Mouse (Mus musculus) hindbrain, embryonic 14.5 days (tissue): Measurements from ENCODE around the gene Hist1h4m. TPM values are rescaled to one million over a fixed set of nuclear protein-coding genes. Genes with fewer than 3 reads are reported as not detected.
A peak's percentile ranks its signal among the peaks of the same experiment; 100 is the strongest.
"Not testable (repeated sequence)": the region's sequence is repeated elsewhere in the genome, so short reads cannot be mapped to it uniquely, and the experiment has no call there.

Experiments
- ATAC-seq: fragments of 200-750 bp; cut with Nextera tagmentation; 2 replicates; pipeline ENCODE4 v1.8.0; 2017; ENCODE audit warnings: moderate number of reproducible peaks, mild to moderate bottlenecking, moderate TSS enrichment, moderate library complexity; ENCODE audit not compliant: low FRiP score
- DNase-seq: peaks from one replicate; pipeline ENCODE4 v3.0.0-alpha.2; 2015; ENCODE audit warnings: low spot score
- H3K27ac ChIP-seq: fragments of 300-500 bp; sonication (generic); 2 replicates; pipeline ENCODE4 v1.5.1; 2014; ENCODE audit warnings: mild to moderate bottlenecking, moderate library complexity
- H3K27me3 ChIP-seq: fragments of 300-500 bp; sonication (generic); 2 replicates; pipeline ENCODE4 v1.6.1; 2014; ENCODE audit warnings: mild to moderate bottlenecking, low read length, mixed read lengths; ENCODE audit not compliant: control insufficient read depth, insufficient read depth
- H3K36me3 ChIP-seq: fragments of 300-500 bp; sonication (generic); replicated peaks from 2 replicates; pipeline ENCODE4 v1.6.1; 2014; ENCODE audit not compliant: control insufficient read depth, insufficient read depth
- H3K4me1 ChIP-seq: fragments of 300-500 bp; sonication (generic); replicated peaks from 2 replicates; pipeline ENCODE4 v1.6.1; 2014; ENCODE audit warnings: antibody characterized with exemption, low read length, mixed read lengths; ENCODE audit not compliant: control insufficient read depth, insufficient read depth
- H3K4me2 ChIP-seq: fragments of 300-500 bp; sonication (generic); replicated peaks from 2 replicates; pipeline ENCODE4 v1.6.1; 2014; ENCODE audit warnings: mild to moderate bottlenecking, moderate library complexity
- H3K4me3 ChIP-seq: fragments of 300-500 bp; sonication (generic); replicated peaks from 2 replicates; pipeline ENCODE4 v1.5.1; 2014; ENCODE audit warnings: mild to moderate bottlenecking, low read length
- H3K9ac ChIP-seq: fragments of 300-500 bp; sonication (generic); 2 replicates; pipeline ENCODE4 v1.6.1; 2014
- H3K9me3 ChIP-seq: fragments of 300-500 bp; sonication (generic); 2 replicates; pipeline ENCODE4 v1.6.1; 2016; ENCODE audit warnings: low read length; ENCODE audit not compliant: control insufficient read depth
- WGBS: fragments of 180-500 bp; shearing (Covaris S2); extraction: QIAGEN DNeasy Blood & Tissue Kit; methylation state at CpG from one replicate; pipeline ENCODE4 v1.1.7; 2014; 5-methylcytosine and 5-hydroxymethylcytosine counted together
- polyA plus RNA-seq: library from polyadenylated mRNA; unstranded; fragments of >200 nt; fragmentation: Nextera tagmentation; extraction: Ambion mirVana; gene quantifications from 2 replicates; pipeline ENCODE4 v1.2.1, GENCODE M21; 2014

The Hist1h4m gene
- polyA plus RNA-seq = not detected in 2 replicates

GRCm38 (mm10) chr13:21811539-21811938 is at the start of gene Hist1h4m:
Gene Hist1h4m (plus strand): TSS chr13:21811746.
- no CpG with 5 or more reads among the region's 24 CpGs for WGBS

GRCm38 (mm10) chr13:21778814-21779766 is 32.5 kb upstream of the Hist1h4m start:
- peak; percentile 95 for ATAC-seq
- WGBS = 5% methylated on average over 33 of the region's 33 CpGs

More at GRCm38 (mm10) chr13:21811539-21811938, at the start of gene Hist1h4m:
- ATAC-seq = peak; percentile 67
- H3K9me3 ChIP-seq, H3K9ac ChIP-seq, H3K4me3 ChIP-seq, H3K36me3 ChIP-seq, H3K27ac ChIP-seq, DNase-seq, H3K27me3 ChIP-seq, H3K4me1 ChIP-seq: not testable (repeated sequence)
- H3K4me2 ChIP-seq = peak within 1 kb of the TSS; percentile 47

GRCm38 (mm10) chr13:21779767-21780731 is 31.5 kb upstream of the Hist1h4m start, which contains the start of gene Hist1h1b:
Gene Hist1h1b (minus strand): TSS chr13:21780625.
- H3K27me3 ChIP-seq = no peaks in the 10 kb centered on the region
- peak within 1 kb of the TSS; percentile 63 for H3K27ac ChIP-seq
- peak; percentile 55 for DNase-seq
- H3K4me3 ChIP-seq = peak within 1 kb of the TSS; percentile 33
- WGBS = under 1% methylated on average over 44 of the region's 44 CpGs
- peak within 1 kb of the TSS; percentile 32 for H3K9ac ChIP-seq
- H3K4me1 ChIP-seq = peaks cover 22% of the 10 kb centered on the region
- H3K4me2 ChIP-seq = peak within 1 kb of the TSS; percentile 69
- H3K36me3 ChIP-seq = no peaks in the 10 kb centered on the region
- H3K9me3 ChIP-seq = no peaks in the 10 kb centered on the region
- ATAC-seq = no peak

More at GRCm38 (mm10) chr13:21778814-21779766, 32.5 kb upstream of the Hist1h4m start:
- no peaks in the 10 kb centered on the region for H3K36me3 ChIP-seq
- H3K4me3 ChIP-seq = peak overlapping the region; percentile 33
- peaks cover 22% of the 10 kb centered on the region for H3K4me1 ChIP-seq
- H3K9me3 ChIP-seq = no peaks in the 10 kb centered on the region
- peak overlapping the region; percentile 63 for H3K27ac ChIP-seq
- peak overlapping the region; percentile 69 for H3K4me2 ChIP-seq
- H3K9ac ChIP-seq = peak overlapping the region; percentile 32
- peak; percentile 95 for DNase-seq
- H3K27me3 ChIP-seq = no peaks in the 10 kb centered on the region

GRCm38 (mm10) chr13:21781021-21781555 is 30.5 kb upstream of the Hist1h4m start:
- Histone ChIP-seq H3K4me3 (peak overlapping the region; percentile 33; the same call in 1 of the 2 replicates), H3K36me3 (no peaks in the 10 kb centered on the region), H3K9ac (no peak overlapping the region), H3K27me3 (no peaks in the 10 kb centered on the region), H3K27ac (no peak overlapping the region), H3K4me2 (peak overlapping the region; percentile 69), H3K4me1 (peaks cover 24% of the 10 kb centered on the region), H3K9me3 (no peaks in the 10 kb centered on the region)
- ATAC-seq = no peak
- DNase-seq = no peak
- WGBS = 46% methylated on average over 6 of the region's 6 CpGs

GRCm38 (mm10) chr13:21781639-21782038 is 29.9 kb upstream of the Hist1h4m start:
- no peak overlapping the region for H3K27ac ChIP-seq
- ATAC-seq = no peak
- H3K27me3 ChIP-seq = no peaks in the 10 kb centered on the region
- no peaks in the 10 kb centered on the region for H3K9me3 ChIP-seq
- no peaks in the 10 kb centered on the region for H3K36me3 ChIP-seq
- no peak overlapping the region for H3K4me3 ChIP-seq
- H3K4me2 ChIP-seq = no peak overlapping the region
- H3K4me1 ChIP-seq = peaks cover 30% of the 10 kb centered on the region
- DNase-seq = no peak
- whole genome bisulfite sequencing = 95% methylated on average over 1 of the region's 1 CpGs
- no peak overlapping the region for H3K9ac ChIP-seq

- H3K9me3 ChIP-seq, H3K36me3 ChIP-seq, ATAC-seq, H3K27me3 ChIP-seq, DNase-seq: not testable (repeated sequence)
- Histone ChIP-seq H3K27ac (peak overlapping the region; percentile 68), H3K9ac (peak overlapping the region; percentile 57), H3K4me2 (peak overlapping the region; percentile 81), H3K4me1 (peaks cover 30% of the 10 kb centered on the region), H3K4me3 (peak overlapping the region; percentile 34)
- 1% methylated on average over 13 of the region's 35 CpGs for WGBS
These were observed 28.9 kb upstream of the Hist1h4m start for GRCm38 (mm10) chr13:21782361-21783254.

- WGBS = 0% methylated on average over 15 of the region's 20 CpGs
- Histone ChIP-seq H3K4me1 (peaks cover 35% of the 10 kb centered on the region), H3K36me3 (no peaks in the 10 kb centered on the region), H3K27ac (peak within 1 kb of the TSS; percentile 68), H3K4me2 (peak within 1 kb of the TSS; percentile 81), H3K9me3 (no peaks in the 10 kb centered on the region), H3K4me3 (peak within 1 kb of the TSS; percentile 34), H3K27me3 (no peaks in the 10 kb centered on the region), H3K9ac (peak within 1 kb of the TSS; percentile 57)
- peak; percentile 92 for DNase-seq
- ATAC-seq = peak; percentile 81
These were observed 28.3 kb upstream of the Hist1h4m start, which contains the start of gene Hist1h3i for GRCm38 (mm10) chr13:21783255-21783617. Gene Hist1h3i (minus strand): TSS chr13:21783370.

GRCm38 (mm10) chr13:21783734-21784161 is 27.8 kb upstream of the Hist1h4m start:
- Histone ChIP-seq H3K9me3 (no peaks in the 10 kb centered on the region), H3K27me3 (no peaks in the 10 kb centered on the region), H3K36me3 (no peaks in the 10 kb centered on the region), H3K9ac (peak overlapping the region; percentile 16), H3K4me1 (peaks cover 38% of the 10 kb centered on the region), H3K4me2 (peak overlapping the region; percentile 81), H3K4me3 (peak overlapping the region; percentile 34), H3K27ac (peak overlapping the region; percentile 61)
- DNase-seq = peak; percentile 74
- WGBS = 2% methylated on average over 9 of the region's 9 CpGs
- ATAC-seq = no peak
